Mouse (Mus musculus): ENCODE data around the gene A930009A15Rik. TPM values are rescaled to one million over a fixed set of nuclear protein-coding genes. Genes with fewer than 3 reads are reported as not detected.

Gene A930009A15Rik
- polyA plus RNA-seq (2015; fragmentation: Illumina TruSeq; extraction: RNeasy Lipid Tissue Mini Kit (QIAGEN cat#74804); ENCODE audit: insufficient read depth, low read depth, low replicate concordance): not detected

GRCm38 (mm10) chr10:115569712-115570491 lies at the start of gene A930009A15Rik:
TSS of gene A930009A15Rik (plus strand) at chr10:115569986.

GRCm38 (mm10) chr10:115587301-115587969 lies 17.6 kb downstream of the A930009A15Rik start, which contains the start of gene Lgr5:
TSS of gene Lgr5 (minus strand) at chr10:115587780.

Other genes starting within 250 kb of the A930009A15Rik start
- gene Tmem19, start 207.5 kb upstream of the A930009A15Rik start, polyA plus RNA-seq (2015; fragmentation: Illumina TruSeq; extraction: RNeasy Lipid Tissue Mini Kit (QIAGEN cat#74804); ENCODE audit: insufficient read depth, low read depth, low replicate concordance): 3.8 TPM
- gene Thap2, start 185.5 kb upstream of the A930009A15Rik start, polyA plus RNA-seq (2015; fragmentation: Illumina TruSeq; extraction: RNeasy Lipid Tissue Mini Kit (QIAGEN cat#74804); ENCODE audit: insufficient read depth, low read depth, low replicate concordance): 4.8 TPM
- 47.3 TPM for gene Zfc3h1, start 185.0 kb upstream of the A930009A15Rik start, polyA plus RNA-seq (2015; fragmentation: Illumina TruSeq; extraction: RNeasy Lipid Tissue Mini Kit (QIAGEN cat#74804); ENCODE audit: insufficient read depth, low read depth, low replicate concordance)
- not detected for gene Lgr5, start 17.8 kb downstream of the A930009A15Rik start, polyA plus RNA-seq (2015; fragmentation: Illumina TruSeq; extraction: RNeasy Lipid Tissue Mini Kit (QIAGEN cat#74804); ENCODE audit: insufficient read depth, low read depth, low replicate concordance)
- 4.6 TPM for gene Tspan8, start 246.8 kb downstream of the A930009A15Rik start, polyA plus RNA-seq (2015; fragmentation: Illumina TruSeq; extraction: RNeasy Lipid Tissue Mini Kit (QIAGEN cat#74804); ENCODE audit: insufficient read depth, low read depth, low replicate concordance)